Mouse (Mus musculus): ENCODE results near the gene Sfxn4.

DNA sequence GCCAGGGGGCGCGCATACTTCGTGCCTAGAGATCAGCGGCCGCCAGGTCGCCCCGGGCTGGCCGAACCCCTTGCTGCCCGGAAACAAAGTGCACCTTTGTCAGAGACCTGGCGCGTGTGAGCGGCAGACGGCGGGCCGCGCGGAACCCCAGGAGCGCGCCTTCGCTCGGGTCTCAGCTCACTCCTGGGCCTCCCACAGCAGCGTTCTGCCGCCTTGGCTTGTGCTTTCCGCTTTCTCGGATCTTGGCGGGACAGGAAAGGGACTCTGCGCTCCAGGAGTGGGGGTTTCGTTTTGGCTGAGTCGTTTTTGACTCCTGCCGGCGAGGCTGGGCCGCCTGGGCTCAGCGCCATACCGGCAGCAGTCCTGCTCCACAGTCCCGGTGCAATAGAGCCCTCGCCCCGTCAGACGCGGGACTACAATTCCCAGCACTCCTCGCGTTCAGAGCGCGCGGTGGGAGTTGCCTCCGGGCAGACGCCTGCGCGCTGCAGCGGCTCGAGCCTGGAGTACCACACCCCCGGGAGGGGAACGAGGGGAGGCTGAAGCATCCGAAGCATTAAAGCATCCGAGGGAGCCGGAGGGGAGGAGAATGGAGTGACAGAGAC is 28.5 kb upstream of the Sfxn4 start, which contains the start of gene Grk5:
- TF ChIP-seq CTCF (IDR thresholded peaks at IDR 0.05; ENCODE audit: low read depth, low read length) (no peak), GATA1 (IDR thresholded peaks at IDR 0.05; ENCODE audit: borderline replicate concordance, low read length) (no peak), TAL1 (conservative IDR thresholded peaks at IDR 0.05; ENCODE audit: low read depth, low read length) (no peak), POLR2AphosphoS5 (IDR thresholded peaks at IDR 0.05; ENCODE audit: insufficient replicate concordance, low read depth, low read length) (no peak)

All from G1E (cell line).